Mouse (Mus musculus) activated CD4-positive, CD25-positive, alpha-beta regulatory T cell, adult 4 months (primary cell): ENCODE measurements around the gene Pdgfc. TPM values are rescaled to one million over a fixed set of nuclear protein-coding genes. Genes with fewer than 3 reads are reported as not detected.

Experiments used
- polyA plus RNA-seq, 2 experiments: library from polyadenylated mRNA; unstranded; fragments of 100-300 nt; shearing (Covaris generic); gene quantifications; one replicate each; pipeline ENCODE4 v1.2.1; 2017

Gene Pdgfc
- polyA plus RNA-seq, 2 experiments from 2014 or later, result not detected

Other genes starting within 250 kb of the Pdgfc start
- gene Gria2, start 233.6 kb upstream of the Pdgfc start, polyA plus RNA-seq, result under 1 TPM in 1 of 2 experiments, not detected in 1; 0.09 TPM
- gene Glrb, start 122.8 kb upstream of the Pdgfc start, polyA plus RNA-seq, result not detected